Mouse (Mus musculus) ES-CJ7 (cell line): ENCODE data around the gene Ogfrl1.
"Not testable (repeated sequence)": the region's sequence is repeated elsewhere in the genome, so short reads cannot be mapped to it uniquely, and the experiment has no call there.

Source experiments
- DNase-seq: peaks from one replicate; pipeline ENCODE4 v3.0.0; 2011; ENCODE audit warnings: low read depth, low spot score

Ogfrl1 gene

DNA sequence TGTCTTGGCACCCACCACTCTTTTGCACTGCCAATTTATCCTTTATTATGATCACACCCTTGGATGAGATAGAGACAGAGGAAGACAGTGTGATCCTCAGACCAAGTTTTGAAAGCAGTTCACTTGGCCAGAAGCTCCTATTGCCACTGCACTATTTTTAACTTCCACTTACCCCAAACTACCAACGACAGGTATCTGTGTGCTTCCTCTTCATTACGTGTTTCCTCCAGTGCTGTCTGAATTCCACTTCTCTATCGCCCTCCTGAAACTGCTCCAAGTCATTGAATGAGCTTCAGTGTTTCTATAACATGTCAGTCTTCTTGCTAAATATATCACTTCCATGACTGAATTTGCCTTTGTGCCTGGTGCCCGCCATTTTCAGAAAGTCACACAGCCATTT, at the start of gene Ogfrl1:
Gene Ogfrl1 (minus strand): TSS at position 150 of the 400 bp plus-strand sequence.
- DNase-seq: no peak

DNA sequence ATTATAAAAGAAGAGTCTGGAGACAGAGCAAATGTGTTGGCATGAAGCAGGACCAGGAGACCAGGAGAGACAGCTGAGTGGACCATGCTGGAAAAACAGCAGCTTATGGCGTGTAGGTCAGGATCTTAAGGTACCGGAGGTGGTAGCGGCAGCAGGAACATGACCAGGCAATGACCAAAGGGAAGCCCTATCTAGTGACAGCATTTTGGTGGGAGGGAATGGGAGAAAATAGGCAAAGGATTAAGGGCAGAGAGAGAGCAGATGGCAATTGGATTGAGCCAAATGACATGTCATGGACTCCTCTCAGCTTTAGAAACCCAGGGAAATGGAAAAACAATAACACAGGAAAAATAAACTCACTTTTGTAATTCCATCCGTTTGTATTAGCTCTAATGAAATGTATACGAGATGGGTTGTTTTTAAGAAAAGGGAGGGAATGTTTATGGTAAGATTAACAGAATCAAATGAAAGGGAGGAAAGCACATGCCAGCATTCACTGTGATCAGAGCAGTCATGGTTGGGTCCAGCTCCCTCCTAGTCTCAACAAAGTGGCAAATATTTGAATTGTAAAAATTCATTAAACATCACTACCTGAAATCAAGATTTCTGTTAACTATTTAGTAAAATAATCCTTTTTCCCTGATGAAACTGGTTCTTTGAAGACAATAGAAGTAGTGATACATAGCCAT, 48.3 kb upstream of the Ogfrl1 start:
- no peak for DNase-seq

DNA sequence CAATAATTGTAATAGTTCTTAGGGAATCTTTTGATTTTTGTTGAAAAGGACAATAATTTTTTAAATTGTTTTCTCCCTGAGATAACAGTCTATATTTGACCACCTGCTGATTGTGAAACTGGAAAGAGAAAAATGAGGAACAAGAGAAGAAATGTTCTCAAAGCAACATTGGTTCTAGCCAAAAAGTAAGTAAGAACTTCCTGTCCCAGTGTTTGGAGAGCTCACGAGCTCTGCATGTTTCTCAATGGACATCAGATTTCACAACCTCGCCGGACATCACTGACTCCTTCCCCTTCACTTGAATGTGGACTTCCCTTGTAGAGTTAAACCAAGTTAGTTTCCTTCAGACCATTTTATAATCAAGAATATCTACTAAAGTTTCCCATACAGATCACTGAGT, 36.0 kb upstream of the Ogfrl1 start:
- no peak for DNase-seq

DNA sequence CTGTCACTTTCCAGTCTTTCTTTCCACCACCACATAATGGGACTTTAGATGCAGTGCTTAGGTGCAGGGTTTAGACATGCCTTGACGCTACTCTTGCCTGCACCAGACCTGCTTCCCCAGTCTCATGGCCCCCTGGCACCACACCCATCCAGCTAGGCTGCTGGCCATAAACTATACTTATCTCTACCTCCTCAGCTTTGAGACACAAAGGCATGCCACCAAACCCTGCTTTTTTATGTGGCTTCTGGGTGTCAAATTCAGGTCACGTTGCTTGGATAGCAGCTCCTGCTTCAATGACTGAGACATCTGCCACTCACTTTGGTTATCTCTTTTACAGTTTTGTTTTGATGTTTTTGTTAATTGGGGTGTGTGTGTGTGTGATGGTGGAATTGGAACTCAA, 28.9 kb upstream of the Ogfrl1 start:
- no peak for DNase-seq

DNA sequence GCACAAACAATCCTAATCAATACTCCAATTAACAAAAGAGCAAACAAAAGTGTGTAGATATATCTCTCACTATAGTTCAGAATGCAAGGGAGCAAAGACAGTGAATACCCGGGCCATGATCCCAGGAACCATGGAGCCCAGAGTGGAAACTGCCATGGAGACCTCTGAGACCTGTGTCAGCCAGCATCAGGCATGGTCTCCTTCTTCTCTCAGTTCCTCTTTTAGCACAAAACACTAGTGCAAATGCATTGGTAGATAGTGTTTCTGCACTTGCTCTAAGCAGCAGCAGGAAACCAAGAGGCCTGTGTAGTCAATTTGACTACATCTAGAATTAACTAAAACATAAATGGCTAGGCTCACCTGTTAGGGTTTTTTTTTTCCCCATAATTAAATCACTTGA, 21.4 kb upstream of the Ogfrl1 start:
- DNase-seq: no peak

DNA sequence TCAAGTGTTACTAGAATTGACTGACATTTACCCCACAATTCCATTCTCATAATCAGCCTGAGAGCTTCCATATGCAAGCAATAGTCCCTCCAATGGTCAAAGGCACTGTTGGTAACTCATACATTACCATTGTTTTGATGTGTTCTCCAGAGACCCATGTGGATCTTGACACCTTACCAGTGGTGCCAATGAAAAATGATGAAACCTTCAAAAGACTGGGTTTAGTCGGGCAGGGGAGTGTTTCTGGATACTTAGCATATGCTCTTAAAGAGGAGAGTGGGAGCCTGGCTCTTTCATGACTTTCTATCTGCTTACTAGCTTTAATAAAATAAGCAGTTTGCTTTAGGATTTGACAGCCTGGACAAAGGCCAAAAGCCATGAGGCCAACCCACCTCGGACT, 20.5 kb upstream of the Ogfrl1 start:
- DNase-seq: no peak

DNA sequence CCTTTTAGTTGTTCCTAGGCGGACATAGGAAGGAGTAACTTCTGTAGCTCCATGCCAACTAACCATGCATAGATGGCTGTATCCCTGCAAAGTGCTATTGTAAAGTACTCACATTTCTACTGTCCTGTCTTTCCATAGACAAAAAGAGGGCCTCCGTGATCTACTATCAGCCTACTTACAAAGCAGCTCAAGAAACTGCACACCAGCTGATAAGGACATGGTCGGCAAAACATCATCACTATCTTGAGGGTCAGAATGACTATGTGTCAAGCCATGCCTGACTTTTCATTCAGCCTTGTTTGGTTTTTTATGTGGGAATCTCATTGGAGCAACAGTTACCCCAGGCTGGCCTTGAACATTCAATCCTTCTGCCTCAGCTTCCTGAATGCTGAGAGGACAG, 20.0 kb upstream of the Ogfrl1 start:
- DNase-seq: no peak

DNA sequence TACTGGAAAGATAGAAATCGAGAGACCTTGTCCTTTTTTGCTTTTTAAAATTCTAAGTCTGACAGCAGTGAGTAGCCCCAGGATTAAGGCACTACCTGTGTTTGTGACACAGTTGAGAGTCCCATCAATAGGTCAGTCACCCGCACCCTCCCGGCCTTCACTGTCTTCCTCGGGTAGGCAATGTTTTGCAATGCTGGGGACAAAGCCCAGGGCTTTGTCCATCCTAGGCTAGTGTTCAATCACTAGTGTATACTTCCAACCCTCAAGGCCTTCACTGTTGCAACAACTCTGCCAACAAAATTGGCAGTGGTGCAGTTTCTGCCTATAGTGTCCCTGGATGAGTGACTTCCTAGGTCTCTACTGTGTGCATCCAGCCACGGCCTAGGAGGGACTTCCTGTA, 14.0 kb upstream of the Ogfrl1 start:
- no peak for DNase-seq

DNA sequence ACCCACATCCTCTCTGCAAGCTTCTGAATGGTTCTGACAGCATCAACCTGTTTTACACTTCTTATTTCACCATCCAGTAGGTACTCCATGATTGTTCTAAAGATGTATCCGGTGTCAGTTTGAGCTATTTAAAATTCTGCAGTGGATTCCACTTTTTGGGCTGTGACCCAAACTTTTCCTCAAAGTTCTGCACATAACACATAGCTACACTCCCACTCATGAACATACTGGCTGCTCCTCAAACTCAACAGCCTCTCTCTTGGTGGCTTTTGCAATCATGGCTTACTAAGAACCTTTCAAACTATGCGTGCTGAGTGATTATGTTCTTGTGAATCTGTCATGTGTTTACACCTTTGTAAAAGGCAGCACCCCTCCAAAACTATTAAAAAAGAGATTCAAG, 12.4 kb upstream of the Ogfrl1 start:
- DNase-seq: no peak

DNA sequence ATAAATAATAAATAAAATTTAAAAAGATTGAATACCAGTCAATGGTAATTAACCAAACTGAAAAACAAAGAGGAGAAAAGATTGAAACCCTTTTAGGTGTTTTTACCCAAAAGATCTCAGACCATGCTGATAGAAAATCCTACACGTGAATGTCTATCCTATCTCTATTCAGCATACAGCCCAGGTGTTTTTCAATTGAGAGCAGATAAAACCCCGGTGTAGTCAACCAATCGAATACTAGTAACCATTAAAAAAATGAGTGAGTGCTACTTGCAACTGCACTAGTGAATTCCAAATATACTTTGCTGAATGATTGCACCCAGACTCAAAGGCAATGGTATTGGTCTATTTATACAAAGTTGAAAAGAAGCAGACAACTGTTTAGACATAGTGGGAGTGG, 4.8 kb upstream of the Ogfrl1 start:
- DNase-seq: no peak

DNA sequence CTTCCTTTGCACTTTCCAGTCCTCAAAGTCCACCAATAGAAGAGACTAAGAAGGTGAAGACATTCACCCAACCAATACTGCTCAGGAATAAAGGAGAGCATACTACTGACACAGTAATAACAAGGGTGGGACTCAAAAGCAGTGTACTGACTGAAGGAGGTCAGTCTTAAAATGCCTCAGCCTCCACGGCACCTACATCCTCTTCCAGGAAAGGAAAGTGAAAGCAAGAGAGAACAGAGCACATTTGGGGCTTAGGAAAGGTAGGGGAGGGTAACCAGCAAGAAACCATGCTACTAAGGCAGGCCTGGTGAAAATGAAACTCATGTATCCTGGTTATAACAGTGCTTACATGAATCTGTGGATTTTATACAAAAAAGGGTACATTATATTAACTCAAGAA, 2.0 kb upstream of the Ogfrl1 start:
- no peak for DNase-seq

DNA sequence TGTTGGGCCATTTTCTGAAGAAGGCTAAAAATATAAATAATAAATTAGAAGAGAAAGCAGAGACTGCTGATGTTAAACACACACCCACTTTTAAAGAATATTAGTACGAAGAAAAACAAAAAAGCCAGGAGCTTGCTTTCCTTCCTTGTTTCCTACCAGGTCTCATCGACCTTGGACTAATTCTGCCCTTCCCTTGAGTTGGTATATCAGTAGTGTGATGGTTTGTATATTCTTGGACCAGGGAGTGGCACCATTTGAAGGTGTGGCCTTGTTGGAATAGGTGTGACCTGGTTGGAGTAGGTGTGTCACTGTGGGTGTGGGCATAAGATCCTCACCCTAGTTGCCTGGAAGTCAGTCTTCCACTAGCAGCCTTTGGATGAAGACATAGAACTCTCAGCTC, 3.2 kb downstream of the Ogfrl1 start:
- not testable (repeated sequence) for DNase-seq

DNA sequence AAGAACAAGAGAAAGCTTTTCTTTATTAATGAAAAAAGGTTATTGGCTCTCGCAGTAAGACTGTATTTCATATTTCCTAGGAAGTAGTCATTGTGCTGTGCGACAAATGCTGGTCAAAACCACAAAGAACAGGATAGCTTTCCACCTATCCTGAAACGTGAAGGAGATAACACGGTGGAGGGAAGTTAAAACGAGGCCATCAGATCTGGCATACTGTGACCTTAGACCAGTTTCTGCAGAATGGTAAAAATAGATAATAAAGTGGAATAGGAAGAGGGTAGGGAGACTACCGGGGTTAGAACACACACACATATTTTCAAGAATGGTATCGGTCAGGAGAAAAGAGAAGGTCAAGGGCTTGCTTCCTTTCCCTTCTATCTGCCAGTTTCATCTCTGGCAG, 5.8 kb downstream of the Ogfrl1 start:
- no peak for DNase-seq

DNA sequence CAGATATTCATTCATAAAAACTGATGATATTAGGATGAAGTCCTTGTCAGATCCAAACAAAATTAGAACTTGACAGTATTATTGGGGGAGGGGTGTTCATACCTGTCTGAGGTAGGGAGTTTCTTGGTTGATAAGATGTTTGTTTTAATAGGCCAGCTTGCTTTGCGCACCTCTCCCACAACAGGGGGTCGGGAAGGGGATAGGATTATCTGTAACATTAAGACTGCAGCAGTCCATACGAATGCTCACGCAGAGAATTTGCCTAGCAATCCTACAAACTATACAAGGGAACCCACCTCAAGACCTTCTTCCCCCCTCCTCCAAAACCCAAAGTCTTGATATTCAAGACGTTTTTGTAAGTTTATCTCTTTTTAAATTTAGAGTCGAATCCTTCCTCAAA, 13.2 kb downstream of the Ogfrl1 start:
- DNase-seq: no peak

DNA sequence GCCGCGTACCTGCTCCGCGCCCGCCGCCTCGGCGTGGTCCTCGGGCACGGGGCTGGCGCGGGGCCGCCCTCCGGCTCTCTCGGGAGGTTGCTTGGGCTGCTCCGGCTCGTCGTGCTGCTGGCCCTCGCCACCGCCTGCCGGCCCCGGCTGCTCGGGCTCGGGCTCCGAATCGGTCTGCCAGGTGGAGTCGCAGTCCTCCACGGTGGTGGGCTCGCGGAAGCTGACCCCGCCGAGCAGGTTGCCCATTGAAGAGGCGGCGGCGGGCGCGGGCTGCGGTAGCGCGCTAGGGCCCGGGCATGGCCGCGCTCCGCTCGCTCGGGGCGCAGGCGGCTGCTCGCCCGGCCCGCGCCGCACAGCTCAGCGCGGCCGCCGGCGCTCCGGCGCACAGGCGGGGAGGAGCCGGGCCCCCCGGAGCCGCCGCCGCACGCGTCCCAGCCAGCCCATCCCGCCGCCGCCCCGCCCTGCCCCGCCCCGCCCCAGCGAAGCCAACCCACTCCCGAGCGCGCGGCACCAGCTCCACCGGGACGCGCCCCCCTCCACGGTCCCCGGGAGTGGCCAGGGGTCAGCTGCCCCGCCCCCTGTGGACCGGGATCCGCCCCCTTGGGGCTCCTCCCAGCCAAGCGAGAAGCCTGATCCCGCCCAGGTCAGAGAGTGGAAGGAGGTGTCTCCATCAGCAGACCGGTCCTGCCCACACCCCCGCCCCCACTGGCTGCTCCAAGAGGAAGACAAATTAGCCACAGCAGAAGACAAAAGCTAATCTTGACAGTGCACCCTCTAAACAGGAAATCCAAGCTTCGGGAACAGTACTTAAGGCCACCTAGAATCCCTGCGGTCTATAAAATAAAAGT, 14.5 kb downstream of the Ogfrl1 start:
- DNase-seq: peak; percentile 95

DNA sequence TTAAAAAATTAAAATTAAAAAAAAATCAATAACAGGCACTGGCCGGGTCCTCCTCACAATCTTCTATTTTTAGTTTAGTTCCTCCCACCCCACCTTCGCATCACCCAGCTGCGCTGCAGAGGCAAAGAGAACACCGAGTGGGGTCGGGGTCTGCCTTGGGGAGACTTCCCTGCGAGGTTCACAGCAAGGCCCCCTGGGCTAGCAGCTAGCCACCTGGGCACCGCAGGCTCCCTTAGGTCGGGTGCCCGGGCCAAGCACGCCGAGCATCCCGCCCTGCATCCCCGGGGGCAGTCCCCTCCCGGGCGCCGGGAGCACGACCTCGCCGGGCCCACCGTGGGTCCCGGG, 15.1 kb downstream of the Ogfrl1 start:
- no peak for DNase-seq

DNA sequence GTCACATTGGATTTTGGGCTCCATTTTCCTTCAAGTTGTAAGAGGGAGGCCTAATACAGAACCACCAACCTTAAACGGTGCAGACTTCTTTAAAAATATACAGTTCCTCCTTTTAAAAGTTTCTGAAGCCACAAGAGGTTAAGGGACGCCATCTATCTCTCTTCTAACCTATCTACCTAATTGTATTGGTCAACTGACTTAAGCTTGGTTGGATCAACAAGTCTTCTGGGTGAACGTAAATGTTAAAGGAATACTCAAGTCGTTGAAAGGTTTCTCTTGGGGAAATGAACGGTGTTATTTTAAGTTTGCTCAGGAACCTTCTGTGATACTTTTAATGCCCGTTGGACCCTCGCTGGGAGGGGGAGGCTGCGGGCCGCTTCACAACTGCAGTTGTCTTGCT, 15.5 kb downstream of the Ogfrl1 start:
- no peak for DNase-seq

DNA sequence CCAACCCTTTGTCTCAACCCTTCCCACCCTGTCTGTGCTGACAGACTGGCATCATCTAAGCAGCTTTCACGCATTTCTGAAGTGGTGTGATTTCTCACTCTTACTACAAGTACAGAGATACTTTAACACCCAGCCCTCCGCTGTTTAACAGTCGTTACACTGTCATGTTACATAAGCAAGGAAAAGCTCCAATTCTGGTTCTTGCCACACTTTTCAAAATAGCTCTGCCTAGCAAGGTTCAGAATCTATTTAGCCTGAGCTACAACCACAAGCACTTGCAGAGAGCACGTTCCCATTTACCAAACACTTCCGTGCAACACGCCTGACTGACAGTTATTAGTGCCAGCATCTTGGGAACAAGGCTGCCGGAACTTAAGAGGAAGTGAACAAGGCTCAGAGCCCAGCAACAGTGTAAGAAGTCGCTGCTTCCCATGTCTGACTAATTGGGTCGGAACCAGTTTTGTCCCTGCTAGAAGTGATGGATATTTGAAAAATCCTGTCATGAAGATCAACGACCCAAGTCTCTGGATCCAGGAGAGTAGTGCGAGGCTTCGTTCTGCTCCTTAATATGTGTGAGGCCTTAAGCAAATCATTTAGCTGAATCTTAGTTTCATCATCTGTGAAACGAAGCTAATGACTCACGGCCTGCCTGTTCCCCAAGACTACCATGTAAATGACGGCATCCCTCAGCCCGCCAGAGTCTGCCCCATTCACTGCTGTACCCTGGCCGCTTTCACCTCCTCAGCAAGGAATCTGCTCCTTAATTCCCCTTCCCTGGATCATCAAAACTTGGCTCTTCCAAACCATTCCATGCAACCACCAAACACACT, 17.4 kb downstream of the Ogfrl1 start:
- DNase-seq: no peak

DNA sequence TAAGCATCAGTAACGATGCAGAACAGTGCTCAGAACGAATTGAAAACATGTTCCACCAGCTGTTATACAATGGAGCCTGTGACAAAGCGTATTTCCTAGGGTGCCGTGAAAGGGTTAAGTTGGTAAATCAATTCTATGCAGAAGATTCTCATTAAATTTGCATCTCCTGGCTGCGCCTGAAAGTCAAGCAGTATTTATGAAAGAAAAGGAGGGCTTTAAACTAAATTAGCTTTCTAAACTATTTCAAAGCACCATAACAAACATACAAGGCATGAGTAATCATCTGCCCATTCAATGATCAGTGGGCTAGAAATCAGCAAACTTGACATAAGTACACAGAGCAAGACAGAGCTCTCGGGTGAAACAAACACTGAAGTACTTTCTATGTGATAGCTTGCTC, 18.3 kb downstream of the Ogfrl1 start:
- DNase-seq: no peak

DNA sequence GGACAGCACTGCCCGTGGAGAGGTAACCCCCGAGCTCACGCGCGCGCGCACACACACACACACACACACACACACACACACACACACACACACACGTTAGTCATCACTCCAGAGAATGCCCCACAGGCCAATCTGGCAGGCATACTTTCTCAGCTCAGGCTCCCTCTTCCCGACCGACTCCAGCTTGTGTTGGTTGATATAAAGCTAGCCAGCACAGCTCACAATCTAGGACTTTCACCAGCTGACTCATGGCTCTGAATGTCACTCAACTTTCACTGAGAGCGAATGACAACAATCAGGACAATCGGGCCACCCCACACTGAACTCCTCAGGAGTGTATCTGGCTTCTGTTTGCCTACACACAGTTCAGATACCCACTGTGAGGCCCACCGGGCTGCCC, 20.0 kb downstream of the Ogfrl1 start:
- DNase-seq: no peak

DNA sequence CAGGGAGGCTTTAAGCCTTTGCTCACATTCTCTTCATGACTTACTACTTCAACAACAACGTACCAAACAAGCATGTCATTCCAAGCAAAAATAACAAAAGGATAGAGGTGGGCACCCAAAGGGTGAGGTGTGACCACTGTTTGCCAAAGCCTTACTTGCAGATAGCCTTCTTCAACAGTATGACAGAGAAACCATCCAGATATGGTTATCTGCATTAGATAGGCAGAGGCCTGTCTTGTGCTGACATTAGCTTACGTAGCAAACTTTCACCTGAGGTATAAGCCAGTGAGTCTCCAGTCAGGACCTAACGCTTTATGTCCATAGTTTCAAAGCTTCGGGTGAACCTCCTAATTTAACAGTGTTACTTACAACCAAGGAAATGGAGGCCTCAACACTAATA, 23.4 kb downstream of the Ogfrl1 start:
- no peak for DNase-seq

DNA sequence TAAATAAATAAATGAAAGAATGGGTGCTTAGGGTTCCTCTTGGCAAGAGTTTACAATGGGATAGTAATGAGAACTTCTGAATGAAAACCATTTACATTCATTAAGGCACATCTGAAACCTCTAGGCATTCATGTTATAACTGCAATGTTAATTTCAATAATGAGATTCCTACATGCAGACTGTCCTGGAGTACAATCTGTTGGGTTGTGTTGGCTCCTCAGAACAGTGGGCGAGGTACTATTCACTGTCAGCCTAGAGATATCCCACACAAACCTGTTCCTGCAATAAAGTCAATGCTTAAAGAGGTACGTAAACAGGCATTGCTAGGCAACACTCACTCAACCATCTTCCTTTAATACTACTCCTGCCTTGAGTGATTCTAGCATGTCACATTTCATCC, 32.0 kb downstream of the Ogfrl1 start:
- no peak for DNase-seq

DNA sequence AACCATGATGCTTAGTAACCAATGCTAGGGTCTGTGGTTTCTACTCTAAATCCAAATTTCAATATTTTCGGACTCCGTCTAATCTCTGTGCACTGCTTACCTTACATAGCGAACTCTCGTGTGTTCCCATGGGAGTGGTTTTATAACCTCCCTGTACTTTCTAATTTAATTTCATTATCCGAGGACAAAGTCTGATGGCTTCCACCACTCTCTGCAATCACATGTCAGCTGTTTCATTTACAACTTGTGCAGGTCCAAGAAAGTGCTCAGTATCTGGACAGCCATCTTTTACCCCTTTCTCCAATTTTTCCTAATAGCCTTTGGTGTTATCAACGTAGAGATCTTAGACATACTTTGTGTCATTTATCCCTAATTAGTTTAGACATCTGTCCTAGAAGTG, 44.7 kb downstream of the Ogfrl1 start:
- no peak for DNase-seq
